Comparison of ENCODE assay signal across 8 mouse cellular contexts in the genomic region with DNA sequence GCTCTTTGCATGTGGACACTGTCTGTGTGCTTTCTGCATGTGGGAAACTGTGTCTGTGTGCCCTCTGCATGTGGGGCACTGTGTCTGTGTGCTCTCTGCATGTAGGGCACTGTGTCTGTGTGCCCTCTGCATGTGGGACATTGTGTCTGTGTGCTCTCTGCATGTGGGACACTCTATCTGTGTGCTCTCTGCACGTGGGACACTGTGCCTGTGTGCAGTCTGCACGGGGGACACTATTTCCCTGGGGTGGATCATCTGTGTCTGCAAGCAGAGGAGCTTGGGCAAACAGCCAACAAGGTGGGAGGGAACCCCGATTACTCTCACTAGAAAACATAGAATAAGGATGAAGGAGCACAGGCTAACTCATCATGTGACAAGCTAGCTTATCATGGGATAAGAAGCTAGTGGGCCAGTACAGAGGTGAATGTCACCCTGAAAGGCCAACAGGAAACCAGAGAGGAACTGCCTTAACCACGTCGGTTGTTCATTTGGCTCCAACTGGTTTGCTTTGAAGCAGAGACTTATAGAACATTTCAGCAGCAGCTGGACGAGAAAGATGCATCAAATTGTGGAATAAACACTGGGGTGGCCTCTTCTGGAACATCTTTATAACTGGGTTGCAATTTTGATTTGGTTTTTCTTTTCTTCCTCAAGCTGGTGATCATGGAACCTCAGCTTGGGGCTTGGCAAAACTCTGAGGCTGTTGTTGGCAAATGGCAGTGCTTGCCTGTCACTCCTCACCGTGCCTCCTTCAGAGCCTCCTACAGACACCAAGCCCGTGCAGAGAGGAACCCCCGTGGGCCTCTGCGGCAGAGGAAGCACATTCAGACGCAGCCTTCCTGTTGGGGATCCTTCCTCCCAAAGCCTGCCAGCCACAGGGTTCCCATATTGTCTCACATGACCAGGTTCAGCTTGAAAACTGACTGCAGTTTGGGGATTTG. TPM values are rescaled to one million over a fixed set of nuclear protein-coding genes. Genes with fewer than 3 reads are reported as not detected.
DNase-seq lines count a peak whose midpoint lies in the region; ATAC-seq lines count a peak whose summit lies in the region.

No protein-coding gene starts in this region.

- no peak overlapping the region for H3K27ac ChIP-seq in heart, embryonic 11.5 days (ENCODE audit: low read depth, low read length)
- peak overlapping the region; percentile 65 for H3K27ac ChIP-seq in embryonic facial prominence, embryonic 15.5 days (replicated peaks)

- 33% methylated on average over 11 of the region's 11 CpGs for WGBS in heart, embryonic 11.5 days (ENCODE audit: insufficient replicate concordance)
- 20% methylated on average over 11 of the region's 11 CpGs for WGBS in embryonic facial prominence, embryonic 15.5 days

- H3K4me3 ChIP-seq in heart, embryonic 11.5 days (ENCODE audit: low read depth, low read length), result no peak overlapping the region
- H3K4me3 ChIP-seq in embryonic facial prominence, embryonic 15.5 days (replicated peaks), result no peak overlapping the region

- H3K27me3 ChIP-seq in heart, embryonic 11.5 days (ENCODE audit: control insufficient read depth, insufficient read depth, low read length), result no peaks in the 10 kb centered on the region
- H3K27me3 ChIP-seq in embryonic facial prominence, embryonic 15.5 days, result no peaks in the 10 kb centered on the region

- no peak for ATAC-seq in heart, embryonic 11.5 days (replicated peaks; ENCODE audit: insufficient number of reproducible peaks, low FRiP score, low TSS enrichment)
- ATAC-seq in embryonic facial prominence, embryonic 15.5 days (ENCODE audit: insufficient number of reproducible peaks, low FRiP score, low TSS enrichment, low read depth), result no peak
- ATAC-seq in monocyte, adult 5-6 weeks (replicated peaks; ENCODE audit: insufficient number of reproducible peaks, low FRiP score, low TSS enrichment, poor library complexity, severe bottlenecking), result peak; percentile 66

- H3K9ac ChIP-seq in heart, embryonic 11.5 days (ENCODE audit: low read depth, low read length), result no peak overlapping the region
- H3K9ac ChIP-seq in embryonic facial prominence, embryonic 15.5 days, result no peak overlapping the region

- no peaks in the 10 kb centered on the region for H3K36me3 ChIP-seq in heart, embryonic 11.5 days (ENCODE audit: control insufficient read depth, insufficient read depth, low read length)
- H3K36me3 ChIP-seq in embryonic facial prominence, embryonic 15.5 days, result no peaks in the 10 kb centered on the region

- no peak overlapping the region for H3K4me2 ChIP-seq in heart, embryonic 11.5 days
- H3K4me2 ChIP-seq in embryonic facial prominence, embryonic 15.5 days (replicated peaks), result no peak overlapping the region

- intact Hi-C loops in left cerebral cortex, postnatal 25 days (cut with DNase I), result no loop called here

- DNase-seq in heart, adult 9 months (ENCODE audit: low spot score in 2 of 2), result peak; percentile 22 to 57
- peak; percentile 70 for DNase-seq in CD4-positive, CD25-positive, alpha-beta regulatory T cell, adult 2 months (ENCODE audit: low read depth, low spot score)
- peak; percentile 49 to 77 for DNase-seq in left cerebral cortex, postnatal 25 days (ENCODE audit: low spot score in 2 of 2)
- no peak for DNase-seq in testis, postnatal 10 days (ENCODE audit: low spot score)
- no peak for DNase-seq in urinary bladder, postnatal 36 days (ENCODE audit: low spot score in 2 of 2)

- H3K4me1 ChIP-seq in heart, embryonic 11.5 days (ENCODE audit: control insufficient read depth, insufficient read depth, low read length), result peaks cover 10% of the 10 kb centered on the region
- peaks cover 16% of the 10 kb centered on the region for H3K4me1 ChIP-seq in embryonic facial prominence, embryonic 15.5 days

- no peaks in the 10 kb centered on the region for H3K9me3 ChIP-seq in heart, embryonic 11.5 days (replicated peaks; ENCODE audit: control insufficient read depth, low read length)
- no peaks in the 10 kb centered on the region for H3K9me3 ChIP-seq in embryonic facial prominence, embryonic 15.5 days (replicated peaks)

RNA-seq across cellular contexts. Expression of a gene that starts 20.9 kb away (rescaled TPM):
- 3.5 and 5.4 TPM in 2 replicates for polyA plus RNA-seq in heart, embryonic 11.5 days (2014; fragmentation: Nextera tagmentation; extraction: Ambion mirVana)
- polyA plus RNA-seq in embryonic facial prominence, embryonic 15.5 days (2015; fragmentation: Nextera tagmentation; extraction: Ambion mirVana), result 27.5 and 32.0 TPM in 2 replicates
- total RNA-seq in left cerebral cortex, postnatal 25 days (2021), result 10 to 100 TPM; 32.3 to 38.7 TPM
- total RNA-seq in monocyte, adult 5-6 weeks (2017), result 110 to 158 TPM (median 149 TPM) in 3 replicates

Comparison
In these comparisons a context has a peak if more than half of its experiments do, and no peak if none do; other contexts are left out.
1. DNase-seq: peak in heart, adult 9 months (2 of 2), CD4-positive, CD25-positive, alpha-beta regulatory T cell, adult 2 months (single experiment) and left cerebral cortex, postnatal 25 days (2 of 2); none in testis, postnatal 10 days (single experiment) and urinary bladder, postnatal 36 days (0 of 2).